Mouse (Mus musculus) erythroblast, embryonic 14.5 days (primary cell): Measurements from ENCODE around the gene Prr22.

Experiments used
- GATA1 ChIP-seq: IDR thresholded peaks from 2 replicates; pipeline ENCODE4 v1.6.1; 2012; ENCODE audit warnings: low read length, inconsistent platforms, mixed read lengths
- TAL1 ChIP-seq: IDR thresholded peaks from 3 replicates; pipeline ENCODE4 v1.6.1; 2012; ENCODE audit warnings: low read length, inconsistent platforms, mixed read lengths

GRCm38 (mm10) chr17:56756703-56757399 lies 13.2 kb upstream of the Prr22 start:
- TF ChIP-seq TAL1 = no peak
- TF ChIP-seq GATA1 = no peak
